Mouse (Mus musculus) stomach, postnatal 0 days (tissue): Measurements from ENCODE around the gene Ccl26. TPM values are rescaled to one million over a fixed set of nuclear protein-coding genes. Genes with fewer than 3 reads are reported as not detected.

Experiments used
- ATAC-seq: fragments of 200-750 bp; cut with Nextera tagmentation; 2 replicates; pipeline ENCODE4 v1.8.0; 2017; ENCODE audit not compliant: low FRiP score, low TSS enrichment
- DNase-seq: peaks from one replicate; pipeline ENCODE4 v3.0.0-alpha.2; 2016; ENCODE audit warnings: low spot score
- H3K27ac ChIP-seq: fragments of 300-500 bp; sonication (generic); replicated peaks from 2 replicates; pipeline ENCODE4 v1.5.1; 2014; ENCODE audit warnings: mild to moderate bottlenecking, control low read depth
- H3K27me3 ChIP-seq: fragments of 300-500 bp; sonication (generic); 2 replicates; pipeline ENCODE4 v1.6.1; 2014; ENCODE audit warnings: low read length; ENCODE audit not compliant: control insufficient read depth, insufficient read depth
- H3K36me3 ChIP-seq: fragments of 300-500 bp; sonication (generic); 2 replicates; pipeline ENCODE4 v1.6.1; 2014; ENCODE audit warnings: low read length, mixed read lengths; ENCODE audit not compliant: control insufficient read depth, insufficient read depth
- H3K4me1 ChIP-seq: fragments of 300-500 bp; sonication (generic); replicated peaks from 2 replicates; pipeline ENCODE4 v1.6.1; 2014; ENCODE audit warnings: antibody characterized with exemption; ENCODE audit not compliant: control insufficient read depth, insufficient read depth
- H3K4me2 ChIP-seq: fragments of 300-500 bp; sonication (generic); replicated peaks from 2 replicates; pipeline ENCODE4 v1.6.1; 2014; ENCODE audit warnings: low read depth, mild to moderate bottlenecking, control low read depth, moderate library complexity
- H3K4me3 ChIP-seq: fragments of 300-500 bp; sonication (generic); 2 replicates; pipeline ENCODE4 v1.5.1; 2014; ENCODE audit warnings: low read depth, low read length, control low read depth
- H3K9ac ChIP-seq: fragments of 300-500 bp; sonication (generic); 2 replicates; pipeline ENCODE4 v1.6.1; 2014; ENCODE audit warnings: mild to moderate bottlenecking, low read length, control low read depth, mixed read lengths
- H3K9me3 ChIP-seq: fragments of 300-500 bp; sonication (generic); 2 replicates; pipeline ENCODE4 v1.6.1; 2016; ENCODE audit warnings: low read length; ENCODE audit not compliant: control insufficient read depth
- CTCF ChIP-seq: IDR thresholded peaks from 2 replicates; pipeline ENCODE4 v1.5.1; 2016; ENCODE audit warnings: antibody characterized with exemption, low read depth, mild to moderate bottlenecking, moderate library complexity
- EP300 ChIP-seq: optimal IDR thresholded peaks from 2 replicates; pipeline ENCODE3; 2016; ENCODE audit warnings: antibody characterized with exemption
- WGBS: fragments of 180-500 bp; shearing (Covaris S2); extraction: QIAGEN DNeasy Blood & Tissue Kit; methylation state at CpG from one replicate; pipeline ENCODE4 v1.1.7; 2014; 5-methylcytosine and 5-hydroxymethylcytosine counted together
- polyA plus RNA-seq: library from polyadenylated mRNA; unstranded; fragments of >200 nt; fragmentation: Nextera tagmentation; extraction: Ambion mirVana; gene quantifications from 2 replicates; pipeline ENCODE4 v1.2.1, GENCODE M21; 2015

Ccl26 gene
- polyA plus RNA-seq, 1 experiment from 2014 or later = not detected

- Histone ChIP-seq H3K4me1 (no peaks in the 10 kb centered on the region), H3K36me3 (no peaks in the 10 kb centered on the region), H3K4me3 (no peak overlapping the region), H3K27ac (peak overlapping the region; percentile 30; the same call in 1 of the 2 replicates), H3K27me3 (no peaks in the 10 kb centered on the region), H3K4me2 (no peak overlapping the region), H3K9me3 (no peaks in the 10 kb centered on the region), H3K9ac (no peak overlapping the region)
- TF ChIP-seq CTCF = no peak
- no peak for TF ChIP-seq EP300
- WGBS = 45% methylated on average over 11 of the region's 11 CpGs
- no peak for ATAC-seq
- no peak for DNase-seq
Observed at GRCm38 (mm10) chr5:135524660-135525560, 38.5 kb downstream of the Ccl26 start.

- WGBS = 72% methylated on average over 2 of the region's 2 CpGs
- no peak overlapping the region for H3K27ac ChIP-seq
Observed at GRCm38 (mm10) chr5:135524087-135524486, 39.3 kb downstream of the Ccl26 start.

GRCm38 (mm10) chr5:135522111-135522722 is 41.2 kb downstream of the Ccl26 start:
- no peak overlapping the region for H3K27ac ChIP-seq
- no peaks in the 10 kb centered on the region for H3K4me1 ChIP-seq
- no peak for TF ChIP-seq CTCF
- no peak for TF ChIP-seq EP300
- no peak for DNase-seq
- 53% methylated on average over 9 of the region's 9 CpGs for WGBS
- H3K9me3 ChIP-seq = no peaks in the 10 kb centered on the region
- H3K36me3 ChIP-seq = no peaks in the 10 kb centered on the region
- H3K9ac ChIP-seq = no peak overlapping the region
- no peaks in the 10 kb centered on the region for H3K27me3 ChIP-seq
- ATAC-seq = peak; percentile 49; the same call in 1 of the 2 replicates
- H3K4me2 ChIP-seq = no peak overlapping the region
- no peak overlapping the region for H3K4me3 ChIP-seq

More at GRCm38 (mm10) chr5:135524087-135524486, 39.3 kb downstream of the Ccl26 start:
- Histone ChIP-seq H3K9ac (no peak overlapping the region), H3K4me2 (no peak overlapping the region), H3K27me3 (no peaks in the 10 kb centered on the region), H3K36me3 (no peaks in the 10 kb centered on the region), H3K4me1 (no peaks in the 10 kb centered on the region), H3K9me3 (no peaks in the 10 kb centered on the region), H3K4me3 (no peak overlapping the region)
- ATAC-seq = no peak
- no peak for DNase-seq
- TF ChIP-seq EP300 = no peak
- no peak for TF ChIP-seq CTCF

GRCm38 (mm10) chr5:135517348-135517883 is 46.0 kb downstream of the Ccl26 start:
- 69% methylated on average over 5 of the region's 5 CpGs for WGBS
- no peak overlapping the region for H3K27ac ChIP-seq
- ATAC-seq (no peak), DNase-seq (no peak)
- H3K9me3 ChIP-seq = no peaks in the 10 kb centered on the region
- no peak for TF ChIP-seq CTCF
- TF ChIP-seq EP300 = no peak
- H3K27me3 ChIP-seq = no peaks in the 10 kb centered on the region
- no peak overlapping the region for H3K9ac ChIP-seq
- H3K4me3 ChIP-seq = no peak overlapping the region
- no peaks in the 10 kb centered on the region for H3K36me3 ChIP-seq
- no peak overlapping the region for H3K4me2 ChIP-seq
- H3K4me1 ChIP-seq = no peaks in the 10 kb centered on the region

- DNase-seq (no peak), ATAC-seq (no peak)
- Histone ChIP-seq H3K9me3 (no peaks in the 10 kb centered on the region), H3K4me1 (no peaks in the 10 kb centered on the region), H3K36me3 (no peaks in the 10 kb centered on the region), H3K27ac (no peak overlapping the region), H3K4me3 (no peak overlapping the region), H3K27me3 (no peaks in the 10 kb centered on the region), H3K4me2 (no peak overlapping the region), H3K9ac (no peak overlapping the region)
- TF ChIP-seq CTCF (no peak), EP300 (no peak)
- 63% methylated on average over 4 of the region's 4 CpGs for WGBS
Observed at GRCm38 (mm10) chr5:135513131-135513530, 50.2 kb downstream of the Ccl26 start.
